Mouse (Mus musculus): Measurements from ENCODE around the gene Dnaja4.

Gene Dnaja4

DNA sequence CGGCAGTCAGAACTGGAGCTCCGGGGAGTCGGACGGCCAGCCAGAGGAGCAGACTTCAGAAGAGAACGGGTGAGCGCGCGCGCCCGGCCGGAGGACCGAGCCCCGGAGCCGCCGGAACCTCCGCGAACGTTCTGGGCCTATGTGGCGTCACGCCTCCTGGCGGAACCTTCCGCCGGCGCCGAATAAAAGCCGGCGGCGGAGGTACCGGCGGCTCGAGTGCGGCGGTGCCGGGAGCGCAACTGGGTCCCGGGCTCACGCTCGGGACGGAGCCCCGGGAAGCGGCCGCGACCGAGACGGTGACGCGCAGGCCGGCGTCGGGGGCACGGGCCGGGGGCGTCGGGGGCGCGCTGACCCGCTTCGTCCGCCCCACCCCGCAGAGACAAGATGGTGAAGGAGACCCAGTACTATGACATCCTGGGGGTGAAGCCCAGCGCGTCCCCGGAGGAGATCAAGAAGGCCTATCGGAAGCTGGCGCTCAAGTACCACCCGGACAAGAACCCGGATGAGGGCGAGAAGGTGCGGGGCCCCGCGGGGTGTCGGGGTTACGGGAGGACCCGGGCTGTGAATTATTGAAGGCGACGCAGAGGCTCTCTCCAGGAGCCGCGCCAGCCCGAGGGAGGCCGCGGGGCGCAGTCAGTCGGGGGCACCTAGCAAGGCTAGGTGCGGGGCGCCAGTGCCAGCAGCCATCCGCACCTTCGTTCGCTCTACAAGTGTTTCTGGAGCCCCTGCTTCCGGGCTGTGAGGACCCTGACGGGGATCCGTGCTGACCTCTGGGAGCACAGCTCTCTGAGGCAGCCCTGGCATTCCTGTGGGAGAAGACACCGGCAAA lies 886 bp downstream of the Dnaja4 start:
- no peak for DNase-seq (ENCODE audit: extremely low read depth, low read depth)

DNA sequence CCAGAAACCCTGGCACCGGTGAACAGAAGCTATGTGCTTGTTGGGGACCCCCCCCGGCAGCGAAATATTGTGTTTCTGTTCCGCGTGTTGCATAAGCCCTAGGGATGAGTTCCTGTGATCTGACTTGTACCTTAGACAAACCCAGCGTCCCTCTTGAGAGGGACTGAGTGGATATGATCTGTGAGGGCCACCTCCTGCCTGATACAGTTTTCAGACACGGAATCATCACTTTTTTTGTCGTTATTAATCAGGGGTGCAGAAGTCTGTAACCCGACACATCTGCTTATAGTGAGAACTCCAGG lies 1.5 kb downstream of the Dnaja4 start:
- no peak for DNase-seq (ENCODE audit: extremely low read depth, low read depth)

DNA sequence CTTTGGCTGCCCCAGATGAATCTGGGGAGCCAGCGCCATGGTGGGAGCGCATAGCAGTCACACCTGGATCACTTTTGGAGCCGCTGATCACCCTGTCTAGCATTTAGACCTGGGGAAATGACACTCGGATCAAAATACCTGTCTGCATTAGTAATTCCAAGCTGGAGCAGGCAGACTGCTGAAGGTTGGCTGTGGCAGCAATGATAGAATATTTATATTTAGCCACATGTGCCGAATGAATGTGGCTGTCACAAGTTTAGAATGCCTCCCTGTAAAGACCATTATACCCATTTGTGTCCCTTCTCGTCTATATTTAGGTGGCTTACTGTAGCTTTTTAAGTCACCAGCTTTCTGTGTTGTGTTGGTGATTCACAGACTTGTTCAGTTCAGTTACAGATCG lies 2.1 kb downstream of the Dnaja4 start:
- DNase-seq (ENCODE audit: extremely low read depth, low read depth), result no peak

DNA sequence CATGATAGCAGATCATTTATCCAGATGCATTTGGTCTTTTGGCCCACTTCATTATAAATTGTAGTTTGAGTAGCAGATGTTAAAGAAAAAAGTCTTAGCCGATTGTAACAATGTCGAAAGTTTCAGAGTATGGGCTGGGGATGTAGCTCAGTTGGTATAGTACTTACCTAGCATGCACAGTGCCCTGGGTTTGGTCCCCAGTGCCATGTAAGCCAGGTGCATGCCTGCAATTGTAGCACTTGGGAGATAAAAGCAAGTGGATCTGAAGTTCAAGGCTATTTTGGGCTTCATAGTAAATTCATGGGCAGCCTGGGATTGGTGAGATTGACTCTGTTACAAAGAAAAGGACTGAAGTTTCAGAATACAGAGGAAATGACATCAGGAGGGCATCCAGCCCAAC lies 3.9 kb downstream of the Dnaja4 start:
- DNase-seq (ENCODE audit: extremely low read depth, low read depth), result no peak

DNA sequence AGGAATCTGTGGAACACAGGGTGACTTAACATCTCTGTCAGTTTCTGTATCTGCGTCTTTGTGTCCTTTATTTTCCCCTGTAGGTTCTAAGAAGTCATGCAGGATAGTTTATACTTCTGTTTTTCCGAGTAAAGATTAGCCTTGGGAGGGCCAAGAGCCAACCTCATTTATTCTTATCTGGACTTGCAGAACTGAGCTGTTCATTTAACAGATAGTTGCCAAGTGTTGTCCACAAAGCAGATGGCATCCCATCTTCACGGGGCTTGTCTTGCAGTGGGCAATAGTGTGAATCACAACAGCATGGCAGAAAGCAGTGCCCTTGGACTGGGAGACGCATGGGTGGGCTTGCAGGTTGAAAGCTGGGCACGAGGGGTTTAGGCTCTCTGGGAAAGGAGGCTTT lies 5.7 kb downstream of the Dnaja4 start:
- DNase-seq (ENCODE audit: extremely low read depth, low read depth), result peak; percentile 92

DNA sequence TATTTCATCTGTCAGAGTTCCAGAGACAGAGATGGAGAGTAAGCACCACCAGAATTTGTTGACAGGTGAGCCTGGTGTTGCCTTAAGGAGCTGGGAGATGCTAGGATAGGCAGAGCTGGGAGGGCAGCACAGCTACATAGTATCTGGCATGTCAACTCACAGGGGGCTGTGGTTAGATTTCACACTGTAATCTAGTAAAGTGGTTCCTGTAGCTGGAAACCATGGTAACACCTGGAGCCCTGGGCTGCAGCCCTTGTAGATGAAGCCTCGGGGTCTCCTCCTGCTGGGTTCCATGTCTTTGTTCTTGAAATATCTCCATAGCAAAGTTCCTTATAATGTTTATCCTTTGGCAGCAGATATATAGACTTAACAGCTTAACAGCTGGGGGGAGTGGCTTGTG lies 6.9 kb downstream of the Dnaja4 start:
- no peak for DNase-seq (ENCODE audit: extremely low read depth, low read depth)

DNA sequence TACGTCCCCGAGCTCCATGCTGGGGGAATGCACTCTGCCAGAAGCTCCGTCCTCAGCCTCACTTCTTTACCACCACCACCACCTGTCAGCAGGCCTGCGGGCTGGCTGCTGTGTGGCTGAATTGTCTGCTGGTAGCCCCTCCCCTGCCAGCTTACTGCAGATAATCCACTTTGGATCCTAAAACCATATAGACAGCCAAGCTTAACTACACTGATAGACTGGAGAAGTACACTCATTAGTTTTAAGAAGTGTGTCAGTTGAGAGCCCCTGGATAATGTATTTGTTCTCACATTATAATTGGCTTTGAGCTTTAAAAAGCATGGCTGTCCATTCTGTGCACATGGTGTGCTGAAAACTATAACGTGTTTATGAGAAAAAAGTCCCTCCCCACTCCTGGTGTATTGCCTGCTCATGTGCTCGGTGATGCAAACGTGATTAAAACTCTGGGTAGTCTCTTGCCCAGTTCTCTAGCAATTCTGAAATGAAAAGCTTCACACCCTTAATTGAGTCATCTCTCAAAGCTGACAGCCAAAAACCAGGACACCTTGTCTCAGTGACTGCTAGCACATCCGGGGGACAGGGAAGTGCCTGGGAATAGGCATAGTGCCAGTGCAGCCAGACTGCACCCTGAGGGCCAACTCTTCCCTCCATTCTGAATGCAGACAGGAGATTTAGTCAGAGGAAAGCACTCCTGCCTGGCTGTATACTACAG lies 8.8 kb downstream of the Dnaja4 start:
- DNase-seq (ENCODE audit: extremely low read depth, low read depth), result no peak

DNA sequence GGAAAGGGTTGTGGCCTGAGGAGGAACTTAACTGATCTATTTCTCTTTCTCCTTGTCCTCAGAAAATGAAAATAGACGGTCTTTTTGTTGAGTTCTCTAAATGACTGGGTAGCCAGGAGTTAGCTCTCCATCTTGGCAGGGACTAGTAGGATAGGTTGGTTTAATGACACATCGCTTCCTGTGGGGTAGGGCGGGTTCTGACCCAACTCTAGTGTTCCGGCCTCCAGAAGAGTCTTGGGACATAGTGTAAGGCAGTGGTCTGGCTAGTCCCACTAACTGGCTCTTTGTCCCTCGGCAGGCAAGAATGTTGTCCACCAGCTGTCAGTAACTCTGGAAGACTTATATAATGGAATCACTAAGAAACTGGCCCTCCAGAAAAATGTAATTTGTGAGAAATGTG lies 9.4 kb downstream of the Dnaja4 start:
- DNase-seq (ENCODE audit: extremely low read depth, low read depth), result no peak

DNA sequence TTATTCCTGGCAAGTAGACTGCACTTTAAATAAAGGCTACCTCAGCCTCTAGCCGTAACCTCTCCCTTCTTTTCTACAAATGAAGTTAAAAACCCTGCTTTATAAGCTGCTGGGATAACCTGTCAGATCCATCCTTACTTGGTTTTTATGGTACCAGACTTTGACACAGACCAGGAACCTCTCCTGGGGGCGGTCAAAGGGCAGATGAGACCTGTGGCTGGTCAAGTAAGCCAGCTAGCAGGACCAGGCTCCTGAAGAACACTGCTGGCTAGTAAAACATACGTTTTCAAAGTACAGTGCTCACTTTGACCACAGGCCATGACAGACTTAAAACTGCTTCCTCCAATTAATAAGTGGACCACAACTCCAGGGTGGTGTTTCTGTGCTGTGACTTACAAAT lies 17.1 kb downstream of the Dnaja4 start:
- DNase-seq (ENCODE audit: extremely low read depth, low read depth), result no peak

DNA sequence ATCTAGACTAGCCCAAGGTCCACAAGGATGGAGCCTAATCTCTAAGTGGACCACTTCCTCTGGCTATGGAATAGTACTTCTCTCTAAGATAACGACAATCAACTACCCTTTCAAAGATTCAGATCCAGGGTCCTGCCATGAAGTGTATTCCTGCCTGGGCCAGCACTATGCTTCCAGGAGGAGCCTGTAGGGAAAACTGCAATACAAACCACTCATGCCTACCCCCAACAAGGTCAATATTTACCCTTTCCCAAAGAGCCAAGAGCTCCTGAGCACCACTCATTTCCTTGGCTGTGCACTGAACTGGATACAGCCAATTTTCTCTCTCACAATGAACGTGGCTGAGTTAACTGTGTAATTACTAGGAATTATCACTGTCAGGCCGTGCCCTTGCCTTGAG lies 18.9 kb downstream of the Dnaja4 start:
- no peak for DNase-seq (ENCODE audit: extremely low read depth, low read depth)

DNA sequence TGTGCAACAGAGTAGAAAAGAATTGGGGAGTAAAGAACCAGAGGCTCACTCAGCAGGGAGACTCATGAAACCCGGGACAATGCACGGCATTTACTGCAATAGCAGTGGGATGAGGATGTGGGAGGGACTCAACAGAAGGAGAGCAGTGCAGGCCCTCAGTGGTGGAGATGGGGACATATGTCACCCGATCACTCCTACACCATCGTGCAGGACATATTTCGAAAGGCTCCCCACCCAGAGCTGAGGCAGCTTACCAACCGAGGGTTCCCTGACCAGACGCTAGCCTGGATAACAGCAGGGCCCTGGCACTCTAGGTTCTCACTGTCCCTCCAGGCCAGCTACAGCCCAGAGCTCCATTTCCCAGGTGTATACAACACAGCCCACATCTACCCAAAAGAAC lies 23.5 kb downstream of the Dnaja4 start:
- no peak for DNase-seq (ENCODE audit: extremely low read depth, low read depth)

DNA sequence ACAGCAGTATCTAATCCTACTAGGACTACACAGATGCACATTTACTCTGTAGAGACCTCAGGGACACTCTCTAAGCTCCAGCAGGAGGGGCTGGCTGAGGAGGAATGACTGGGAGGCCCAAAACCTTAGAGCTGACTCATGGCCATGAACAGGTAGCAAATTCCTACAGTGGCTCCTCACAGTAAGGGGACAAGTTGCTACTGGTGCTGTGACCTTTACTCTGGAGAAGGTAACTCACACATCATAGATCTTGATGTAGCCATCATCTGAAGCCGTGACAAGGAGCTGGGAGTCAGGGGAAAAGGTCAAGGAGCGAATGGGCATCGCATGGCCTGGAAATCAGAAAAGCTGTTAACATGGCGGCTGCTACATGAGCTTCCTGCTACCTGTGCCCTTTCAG lies 23.9 kb downstream of the Dnaja4 start:
- no peak for DNase-seq (ENCODE audit: extremely low read depth, low read depth)

DNA sequence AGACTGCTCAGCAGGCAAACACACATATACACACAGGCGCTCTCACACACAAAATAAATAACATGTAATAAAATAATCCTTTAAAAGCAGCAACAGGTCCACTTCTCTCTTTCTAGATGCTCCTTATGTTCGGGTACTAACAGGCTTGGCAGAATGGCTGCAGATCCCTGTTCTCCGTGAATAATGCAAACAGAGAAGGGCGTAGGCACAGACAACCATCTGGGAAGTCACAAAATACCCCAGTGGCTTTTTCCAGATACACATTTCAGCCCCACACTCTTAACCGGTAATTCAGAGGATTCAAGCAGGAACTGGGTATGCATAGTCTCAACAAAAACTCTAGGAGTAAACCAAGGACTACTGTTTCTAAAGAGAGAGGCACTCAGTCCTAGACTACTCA lies 27.6 kb downstream of the Dnaja4 start:
- no peak for DNase-seq (ENCODE audit: extremely low read depth, low read depth)

DNA sequence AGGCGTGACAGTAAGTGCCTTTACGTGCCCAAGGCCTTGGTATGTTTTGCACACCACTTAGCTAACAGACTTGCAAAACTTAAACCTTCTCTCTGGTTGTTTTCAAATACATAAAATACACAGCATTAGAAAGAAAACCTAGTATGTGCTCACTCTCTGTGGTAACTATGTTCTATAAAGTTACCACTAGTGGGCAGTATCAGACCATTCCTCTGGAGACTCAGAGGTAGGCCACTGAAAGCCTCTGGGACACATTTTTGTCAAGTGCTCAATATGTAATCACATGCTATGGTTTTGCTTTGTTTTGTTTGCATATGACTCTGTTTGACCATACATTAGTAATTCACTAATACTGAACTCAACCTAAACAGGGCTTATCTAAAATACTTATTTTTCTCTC lies 33.4 kb downstream of the Dnaja4 start:
- DNase-seq (ENCODE audit: extremely low read depth, low read depth), result peak; percentile 52

DNA sequence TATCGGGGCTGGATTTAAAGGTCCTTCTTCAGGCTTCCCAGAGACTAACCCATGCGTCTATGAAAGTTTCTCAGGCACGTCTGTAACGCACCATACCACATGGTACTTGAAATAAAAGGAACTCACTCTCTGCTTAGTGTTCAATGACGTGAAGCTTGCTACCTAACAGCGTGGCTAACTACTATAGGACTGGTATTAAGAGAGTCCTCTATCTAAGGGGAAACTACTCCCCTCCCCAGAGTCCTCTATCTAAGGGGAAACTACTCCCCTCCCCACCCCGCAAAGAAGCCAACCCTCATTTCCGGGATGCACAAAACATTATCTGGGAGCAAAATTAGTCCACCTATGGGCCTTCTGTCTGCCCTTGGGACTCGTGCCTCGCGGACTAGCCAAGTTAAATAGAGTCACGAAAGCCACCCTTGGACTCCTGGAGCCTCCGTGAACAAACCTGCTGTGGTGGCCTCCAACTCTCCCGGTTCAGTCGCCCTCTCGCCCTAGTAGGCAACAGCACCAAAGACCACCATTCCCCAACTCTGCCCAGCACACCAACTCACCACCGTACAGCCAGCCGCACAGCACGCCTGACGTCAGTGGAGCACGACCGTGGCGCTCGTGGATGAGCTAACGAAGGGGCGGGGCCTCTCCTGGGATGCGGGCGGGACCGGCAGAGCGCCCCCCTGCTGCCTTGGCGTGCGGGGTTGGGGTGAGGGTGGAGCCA lies 35.4 kb downstream of the Dnaja4 start, which contains the start of gene Wdr61:
Gene Wdr61 (minus strand): TSS at position 599 of the 718 bp plus-strand sequence.
- peak; percentile 82 for DNase-seq (ENCODE audit: extremely low read depth, low read depth)

DNA sequence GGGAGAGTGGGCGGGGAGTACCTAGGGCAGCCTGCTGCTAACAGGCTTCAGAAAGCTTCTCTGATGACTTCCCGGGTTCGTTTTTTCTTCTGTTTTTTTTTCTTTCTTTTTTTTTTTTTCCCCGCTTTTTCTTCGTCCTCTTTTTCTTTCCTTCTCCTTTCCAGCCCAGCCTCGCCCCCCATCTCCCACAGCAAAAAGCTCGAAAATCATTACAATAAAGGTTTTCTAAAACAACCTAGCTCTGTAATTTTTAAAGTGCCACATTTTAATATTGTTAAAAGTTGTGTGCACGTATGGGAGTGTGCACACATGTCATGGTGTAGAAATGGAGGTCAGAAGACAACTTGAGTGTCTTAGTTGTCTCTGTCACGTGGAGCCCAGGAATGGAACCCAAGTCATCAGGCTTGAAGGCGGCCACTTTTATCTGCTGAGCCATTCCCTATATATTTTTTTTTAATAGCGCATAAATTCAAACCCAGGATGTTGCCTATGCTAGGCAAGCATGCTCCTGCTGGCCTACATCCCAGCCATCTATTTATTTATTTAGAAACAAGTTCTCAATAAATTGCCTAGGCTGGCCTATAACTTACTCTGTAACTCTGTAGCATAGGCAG lies 36.1 kb downstream of the Dnaja4 start:
- DNase-seq (ENCODE audit: extremely low read depth, low read depth), result peak; percentile 8

DNA sequence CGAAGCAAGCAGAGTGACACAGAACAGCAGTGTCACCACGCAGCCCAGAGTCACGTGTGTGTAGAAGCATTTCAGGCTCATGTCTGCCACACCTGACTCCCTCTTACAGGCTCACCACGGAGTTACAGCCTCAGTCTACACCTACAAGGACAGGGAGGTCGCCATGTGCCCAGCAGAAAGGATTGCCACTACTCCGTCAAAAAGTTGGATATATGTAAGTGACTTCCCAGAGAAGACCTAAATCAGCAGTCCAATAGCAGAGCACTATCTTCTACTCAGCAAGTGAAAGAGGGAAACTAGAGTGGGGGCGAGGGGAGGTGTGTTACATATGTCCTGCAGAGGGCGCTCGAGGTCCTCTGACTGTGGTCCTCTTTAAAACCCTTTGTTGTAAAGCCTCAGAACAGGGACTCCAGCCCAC lies 37.6 kb downstream of the Dnaja4 start:
- DNase-seq (ENCODE audit: extremely low read depth, low read depth), result peak; percentile 81

DNA sequence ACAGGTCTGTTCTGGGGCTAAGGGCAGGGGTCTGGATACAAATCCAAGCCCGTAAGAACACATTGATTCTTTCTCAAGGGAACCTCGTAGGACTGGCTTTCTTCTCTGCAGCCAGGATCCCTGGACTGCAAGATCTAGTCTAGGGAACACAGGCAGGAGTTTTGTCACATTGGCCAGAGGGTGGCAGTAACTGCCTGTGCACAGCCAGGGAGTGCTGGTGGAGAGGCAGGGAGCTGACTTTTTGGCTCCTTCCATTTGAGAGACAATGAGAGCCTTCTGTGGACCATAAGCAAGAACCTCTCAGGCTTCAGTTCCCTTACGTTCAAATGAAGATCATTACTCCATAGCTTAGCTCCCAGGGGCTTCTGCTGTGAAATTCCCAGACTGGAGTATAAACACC lies 39.7 kb downstream of the Dnaja4 start:
- DNase-seq (ENCODE audit: extremely low read depth, low read depth), result no peak

DNA sequence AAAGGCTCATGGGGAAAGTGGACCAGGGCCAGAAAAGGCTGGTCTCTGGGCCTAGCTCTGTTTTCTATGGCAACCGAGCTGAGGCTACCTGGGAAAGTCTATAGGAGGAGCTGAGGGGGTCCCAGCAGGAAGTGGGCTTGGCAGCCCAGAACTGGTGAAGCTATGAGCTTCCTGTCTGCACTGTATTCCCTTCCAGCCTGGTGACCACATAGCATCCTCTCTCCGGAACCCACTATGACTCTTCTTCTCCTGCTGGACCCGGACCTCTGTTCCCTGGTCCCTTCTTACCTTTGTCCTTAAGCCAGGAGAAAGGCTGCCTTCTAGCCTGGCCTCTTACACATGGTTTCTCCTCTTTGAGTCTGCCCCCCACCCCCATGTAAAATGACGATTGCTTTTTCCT lies 45.2 kb downstream of the Dnaja4 start:
- no peak for DNase-seq (ENCODE audit: extremely low read depth, low read depth)

DNA sequence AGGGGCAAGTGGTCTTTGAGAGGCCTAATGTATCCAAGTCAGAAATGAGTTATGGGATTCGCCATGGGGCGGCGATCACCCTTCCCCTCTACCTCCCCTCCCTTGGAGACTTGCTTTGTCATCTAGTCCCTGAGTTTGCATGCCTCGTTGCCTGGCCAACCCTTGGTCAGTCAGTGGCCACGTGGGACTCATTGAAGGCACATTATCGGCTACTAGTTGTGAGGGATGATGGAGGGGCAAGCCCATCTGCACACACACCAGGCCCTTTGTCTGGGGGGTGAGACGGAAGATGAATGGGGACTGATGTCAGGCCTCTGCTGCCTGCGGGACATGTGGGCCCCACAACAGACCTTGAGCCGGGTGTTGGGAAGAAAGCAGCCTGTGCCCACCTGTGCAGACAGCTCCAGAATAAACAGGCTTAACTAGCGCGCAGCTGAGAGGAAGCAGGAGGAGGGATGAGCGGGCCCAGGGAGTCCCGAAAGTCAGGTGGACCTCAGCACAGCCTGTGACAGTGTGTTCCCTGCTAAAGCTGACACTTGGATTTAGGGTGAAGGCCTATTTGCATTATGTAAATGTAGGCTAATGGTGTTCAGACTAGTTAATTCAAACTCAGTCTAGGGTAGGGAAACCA lies 47.2 kb downstream of the Dnaja4 start:
- DNase-seq (ENCODE audit: extremely low read depth, low read depth), result no peak

DNA sequence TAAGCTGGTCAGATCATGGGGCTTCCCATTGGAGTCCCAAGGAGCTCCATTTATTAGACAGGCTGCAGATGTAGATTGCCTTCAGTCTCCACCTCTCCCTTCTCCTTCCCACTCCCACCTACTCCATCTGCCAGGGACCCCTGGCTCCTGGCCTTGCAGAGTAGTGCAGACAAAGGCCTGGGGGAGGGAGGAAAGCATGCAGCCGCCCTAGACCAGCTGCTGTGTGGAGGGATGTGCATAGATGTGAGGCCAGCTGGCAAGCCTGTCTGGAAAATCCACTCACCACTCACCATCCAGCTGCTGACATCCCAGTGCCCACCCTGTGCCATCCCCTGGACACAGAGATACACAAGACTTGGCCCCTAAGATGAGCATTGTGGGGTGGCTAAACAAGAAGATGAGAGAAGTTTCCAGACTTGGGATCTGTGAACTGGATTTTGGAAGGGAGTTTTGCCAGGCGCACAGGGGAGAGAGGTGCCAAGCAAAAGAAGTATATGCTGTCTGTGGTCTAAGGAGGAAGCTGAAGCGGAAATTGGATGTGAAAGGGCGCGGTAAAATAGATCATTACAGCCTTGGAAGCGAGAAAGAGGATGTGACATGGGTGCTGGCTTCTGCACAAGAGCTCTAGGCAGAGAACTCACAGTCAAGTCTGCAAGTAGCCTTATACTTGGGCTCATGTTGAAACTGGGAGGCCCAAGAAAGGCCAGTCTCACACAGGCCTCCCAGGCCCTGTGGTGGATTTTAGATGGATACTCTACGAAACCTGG lies 51.7 kb downstream of the Dnaja4 start:
- no peak for DNase-seq (ENCODE audit: extremely low read depth, low read depth)
